Mouse (Mus musculus) lung, postnatal 0 days (tissue): ENCODE data around the gene Hdac9.

ENCODE experiments used
- CTCF ChIP-seq: IDR thresholded peaks from 2 replicates; pipeline ENCODE4 v1.5.1; 2016; ENCODE audit warnings: antibody characterized with exemption, mild to moderate bottlenecking
- EP300 ChIP-seq: IDR thresholded peaks from 2 replicates; pipeline ENCODE4 v1.6.1; 2016; ENCODE audit warnings: antibody characterized with exemption, mild to moderate bottlenecking, control low read depth

DNA sequence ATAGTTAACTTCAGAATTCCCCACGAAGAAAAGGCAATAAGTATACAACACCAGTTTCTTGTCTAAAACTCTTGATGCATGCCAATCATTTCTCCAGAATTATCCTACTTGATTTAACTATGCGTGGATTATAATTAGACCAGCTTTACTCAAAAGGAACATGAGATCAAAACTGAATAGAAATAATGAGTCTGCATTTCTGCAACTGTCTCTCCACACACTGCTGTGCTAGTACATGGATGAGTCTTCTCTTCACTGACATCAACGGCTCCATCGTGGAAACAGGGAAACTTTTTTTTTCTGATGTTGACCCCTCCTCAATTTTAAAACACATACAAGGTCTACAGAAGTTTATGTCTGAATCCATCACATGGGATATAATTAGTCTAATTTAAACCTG, 334.4 kb downstream of the Hdac9 start:
- TF ChIP-seq CTCF (no peak), EP300 (no peak)
